Mouse (Mus musculus) adipocyte (in vitro differentiated cells): ENCODE data around the gene Fbp1.
"Not testable (repeated sequence)": the region's sequence is repeated elsewhere in the genome, so short reads cannot be mapped to it uniquely, and the experiment has no call there.

Source experiments
- DNase-seq: peaks from one replicate; pipeline ENCODE4 v3.0.0-alpha.2; 2016; ENCODE audit warnings: low spot score

The Fbp1 gene

DNA sequence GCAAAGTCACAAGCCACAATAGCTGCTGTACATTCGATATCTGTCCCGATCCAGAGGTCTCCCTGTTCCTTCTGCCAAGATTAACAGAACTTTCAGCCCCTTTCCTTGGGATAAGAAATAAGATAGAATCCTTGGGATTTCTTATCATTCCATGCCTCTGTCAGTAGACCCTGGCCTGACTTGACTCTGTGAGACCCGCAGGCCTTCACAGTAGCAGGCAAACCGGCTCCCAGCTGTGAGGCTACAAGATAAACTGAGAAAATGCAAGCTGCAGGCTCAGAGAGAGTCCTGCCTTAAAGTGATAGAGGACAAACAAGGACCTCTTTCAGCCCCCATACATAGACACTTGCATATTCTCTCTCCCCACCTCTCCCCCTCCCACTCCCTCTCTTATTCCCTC, 54.7 kb downstream of the Fbp1 start:
- DNase-seq = no peak

DNA sequence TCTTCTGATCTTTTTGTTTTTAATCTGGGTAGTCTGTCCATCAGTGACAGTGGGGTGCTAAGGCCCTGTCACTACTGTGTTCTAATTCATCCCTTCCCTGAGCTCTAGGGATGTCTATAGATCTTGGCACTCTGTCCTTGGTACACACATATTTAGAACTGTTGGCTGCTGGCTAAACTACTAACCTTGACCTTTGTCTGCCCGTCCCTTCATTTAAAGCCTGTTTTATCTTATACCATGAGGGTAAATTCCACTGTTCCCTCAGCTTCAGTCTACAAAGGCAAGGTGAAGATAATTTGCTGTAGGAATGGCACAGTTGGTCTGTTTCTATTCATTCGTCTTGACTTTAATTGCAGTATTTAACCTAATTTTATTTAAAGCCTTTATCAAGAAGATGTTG, 55.8 kb downstream of the Fbp1 start:
- DNase-seq = no peak

GRCm38 (mm10) chr13:62815705-62816104, 72.4 kb downstream of the Fbp1 start:
- DNase-seq = not testable (repeated sequence)
